Mouse (Mus musculus) megakaryocyte progenitor cell, adult 5-6 weeks (primary cell): ENCODE measurements around the gene Nck2. TPM values are rescaled to one million over a fixed set of nuclear protein-coding genes. Genes with fewer than 3 reads are reported as not detected.
"Not testable (repeated sequence)": the region's sequence is repeated elsewhere in the genome, so short reads cannot be mapped to it uniquely, and the experiment has no call there.

ENCODE experiments used
- ATAC-seq: replicated peaks from 2 replicates; pipeline ENCODE4 v1.8.0; 2016; ENCODE audit warnings: mild to moderate bottlenecking, moderate TSS enrichment, inconsistent platforms; ENCODE audit not compliant: poor library complexity
- total RNA-seq, 2 experiments: library from RNA; stranded (forward) in 1 of 2; stranded (reverse) in 1 of 2; fragments of 157-497, 149-512 nt in 1 of 2; fragments of 200-1000 nt in 1 of 2; gene quantifications; 2 replicates each; pipeline versions ENCODE4 v1.2.3 to v1.2.4; 2015 to 2017

Nck2 gene
- total RNA-seq, 2 experiments from 2014 or later = 9.8 to 15.8 TPM

- no peak for ATAC-seq
These were observed 86.1 kb downstream of the Nck2 start for GRCm38 (mm10) chr1:43530295-43531020.

GRCm38 (mm10) chr1:43531307-43531706, 86.9 kb downstream of the Nck2 start:
- no peak for ATAC-seq

DNA sequence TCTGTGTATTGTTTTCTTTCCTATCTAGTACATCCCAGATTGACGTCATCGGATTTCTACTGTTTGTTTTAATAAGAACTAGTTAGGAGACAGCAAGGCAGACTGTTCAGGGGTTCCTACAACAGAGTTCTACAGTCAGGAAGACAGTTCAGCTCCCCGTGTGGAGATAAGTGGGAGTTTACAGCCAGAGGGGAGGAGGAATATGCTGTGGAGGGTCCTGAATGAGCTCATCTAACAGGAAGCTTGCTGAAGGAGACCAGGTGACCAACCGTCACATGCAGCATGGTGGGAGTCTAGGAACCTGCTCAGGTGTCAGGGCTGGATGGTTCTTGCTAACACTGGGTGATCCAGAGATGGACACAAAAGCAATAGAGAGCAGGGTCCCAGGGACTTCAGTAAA, 87.9 kb downstream of the Nck2 start:
- ATAC-seq = no peak

DNA sequence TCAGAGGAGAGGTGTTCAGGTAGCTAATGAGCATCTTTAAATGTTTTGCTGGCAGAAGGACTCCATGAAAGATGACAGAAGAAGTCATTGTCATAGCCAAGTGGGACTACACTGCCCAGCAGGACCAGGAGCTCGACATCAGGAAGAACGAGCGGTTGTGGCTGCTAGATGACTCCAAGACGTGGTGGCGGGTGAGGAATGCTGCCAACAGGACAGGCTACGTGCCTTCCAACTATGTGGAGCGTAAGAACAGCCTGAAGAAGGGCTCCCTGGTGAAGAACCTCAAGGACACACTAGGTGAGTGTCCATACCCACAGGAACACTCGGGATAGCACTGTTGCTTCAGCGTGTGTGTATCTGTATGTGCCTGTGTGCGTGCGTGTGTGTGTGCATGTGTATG, 89.1 kb downstream of the Nck2 start:
- not testable (repeated sequence) for ATAC-seq

DNA sequence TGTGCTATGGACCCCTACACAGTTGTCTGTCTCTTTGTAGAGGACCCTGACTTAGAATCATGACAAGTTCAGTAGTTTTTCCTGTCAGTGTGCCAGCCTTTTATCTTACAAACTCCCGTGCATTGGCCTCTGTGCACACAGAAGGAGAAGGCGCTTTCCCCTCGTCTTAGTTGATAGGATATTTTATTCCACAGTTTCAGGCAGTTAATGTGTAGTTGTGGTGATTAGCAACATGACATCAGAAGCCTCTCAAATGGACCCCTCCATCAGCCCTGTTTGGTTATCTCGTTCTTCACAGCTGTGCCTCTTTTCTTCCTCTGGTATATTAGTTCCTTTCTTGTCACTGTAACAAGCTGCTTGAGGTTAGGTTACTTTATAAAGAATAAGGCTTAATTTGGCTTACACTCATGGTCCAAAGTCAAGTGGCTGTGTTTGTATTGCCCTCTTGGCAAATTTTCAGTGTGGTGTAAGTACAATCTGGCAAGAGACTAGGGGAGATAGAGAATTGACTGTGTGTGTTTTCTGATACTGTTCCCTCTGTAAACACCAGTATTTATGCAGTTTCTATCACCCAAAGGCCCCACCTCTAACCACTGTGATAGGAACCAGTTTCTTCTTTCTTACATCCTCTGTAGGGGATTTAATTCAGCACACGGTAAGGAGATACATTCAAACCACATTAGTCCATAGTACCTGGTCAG, 89.8 kb downstream of the Nck2 start:
- ATAC-seq = peak; percentile 66

DNA sequence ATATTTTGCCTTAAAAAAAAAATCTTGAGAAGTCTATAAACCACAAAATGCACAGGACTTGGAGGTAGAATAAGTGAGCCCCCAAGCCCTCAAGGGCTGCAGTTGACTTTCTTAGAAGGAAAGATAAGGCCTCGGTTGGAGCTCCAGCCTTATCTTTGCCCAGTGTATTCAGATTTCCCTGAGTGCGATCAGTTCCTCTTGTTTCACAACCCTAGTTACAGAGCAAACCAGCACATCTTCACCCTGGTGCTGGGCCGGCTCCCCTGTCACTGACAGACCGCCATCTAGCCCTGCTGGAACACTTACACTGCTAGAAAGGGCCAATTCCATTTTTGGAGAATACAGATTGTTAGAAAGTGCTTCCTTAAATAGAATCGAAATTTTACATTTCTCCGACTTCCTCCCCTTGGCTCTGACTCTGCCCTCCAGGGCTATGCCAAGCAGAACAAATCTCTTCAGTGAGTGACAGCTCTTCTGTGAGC, 91.2 kb downstream of the Nck2 start:
- ATAC-seq = peak; percentile 45

DNA sequence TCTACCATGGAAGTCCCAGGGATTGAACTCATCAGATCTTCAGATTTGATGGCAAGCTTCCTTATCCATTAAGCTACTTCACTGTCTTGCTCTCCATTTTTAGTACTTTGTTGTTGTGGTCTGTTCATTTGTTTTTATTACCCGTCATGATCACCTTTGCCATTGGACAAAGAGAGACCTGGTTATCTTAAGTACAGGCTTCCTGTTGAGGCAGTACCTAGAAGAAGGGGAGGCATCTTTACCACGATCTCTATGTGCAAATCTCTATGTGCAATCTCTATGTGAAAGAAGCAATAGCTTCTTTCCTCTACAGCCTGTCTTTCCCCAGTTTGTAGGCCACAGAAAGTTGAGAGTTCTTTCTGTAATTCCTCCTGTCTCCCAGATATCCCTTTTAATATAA, 91.9 kb downstream of the Nck2 start:
- no peak for ATAC-seq

GRCm38 (mm10) chr1:43537021-43537420, 92.6 kb downstream of the Nck2 start:
- ATAC-seq = no peak

DNA sequence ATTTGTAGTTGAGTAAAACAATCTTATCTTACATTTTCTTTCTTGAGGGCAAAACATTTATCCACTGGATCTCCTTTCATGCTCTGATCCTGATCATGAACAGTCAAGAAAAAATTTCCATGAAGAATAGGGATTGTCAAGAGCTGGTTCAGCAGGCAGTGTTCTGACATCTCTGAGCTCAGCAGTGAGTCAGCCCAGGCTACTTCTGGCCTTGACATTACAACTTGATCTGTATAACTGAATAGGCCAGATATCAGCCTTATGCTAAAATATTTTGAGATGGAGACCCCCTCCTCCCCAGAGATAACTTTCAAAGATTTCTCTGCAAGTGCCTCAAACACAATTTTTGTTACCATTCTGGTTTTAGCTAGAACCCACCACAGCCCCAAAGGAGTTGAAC, 93.1 kb downstream of the Nck2 start:
- no peak for ATAC-seq

DNA sequence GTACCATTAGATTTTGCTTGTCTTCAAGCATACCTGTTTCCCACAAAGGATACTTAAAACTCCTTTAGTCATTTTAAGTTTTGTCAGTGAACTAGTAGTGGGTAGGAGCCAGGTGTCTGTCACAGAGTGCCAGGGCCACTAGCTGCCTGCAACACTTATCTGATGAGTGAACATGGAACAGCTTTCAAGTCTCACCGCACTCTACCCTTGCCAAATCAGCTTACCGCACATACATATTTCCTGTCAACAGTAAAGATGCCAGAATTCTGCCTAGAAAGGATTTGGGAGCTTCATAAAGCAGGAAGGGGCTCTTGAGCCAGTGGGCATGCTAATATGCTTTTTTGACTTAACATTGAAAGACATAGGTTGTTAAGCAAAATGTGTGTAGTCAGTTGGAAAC, 94.3 kb downstream of the Nck2 start:
- ATAC-seq = peak; percentile 41

DNA sequence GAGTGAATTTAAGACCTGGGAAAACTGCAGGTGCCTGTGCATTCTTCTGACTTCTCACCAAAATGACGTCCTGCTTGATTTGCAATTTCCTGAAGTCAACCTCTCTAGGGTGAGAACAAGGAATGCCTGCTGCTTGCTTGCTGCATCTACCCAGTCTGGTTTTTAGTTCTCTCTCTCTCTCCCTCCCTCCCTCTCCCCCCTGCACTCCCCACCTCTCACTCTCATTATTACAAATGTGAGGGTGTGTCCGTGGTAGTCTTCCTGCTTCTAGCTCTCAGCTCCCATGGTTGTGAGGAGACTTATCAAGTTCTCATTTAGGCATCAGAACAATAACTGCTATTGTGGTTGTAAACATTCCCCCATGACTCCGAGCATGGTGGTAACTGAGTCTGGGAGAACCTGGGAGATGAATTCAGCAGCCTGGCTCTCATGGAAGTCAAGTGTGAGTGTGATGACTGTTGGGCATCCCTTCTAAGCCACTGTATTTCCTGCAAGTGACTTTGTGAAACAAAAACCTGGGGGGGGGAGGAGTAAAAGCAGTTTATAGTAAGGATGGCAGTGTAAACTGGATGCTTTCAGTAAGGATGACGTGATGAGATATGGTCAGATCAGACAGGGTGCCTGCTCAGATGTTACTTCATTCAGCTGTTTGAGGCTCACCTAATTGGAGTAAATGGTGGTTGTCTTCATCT, 95.5 kb downstream of the Nck2 start:
- ATAC-seq = no peak

GRCm38 (mm10) chr1:43542339-43542738, 98.0 kb downstream of the Nck2 start:
- peak; percentile 48 for ATAC-seq

DNA sequence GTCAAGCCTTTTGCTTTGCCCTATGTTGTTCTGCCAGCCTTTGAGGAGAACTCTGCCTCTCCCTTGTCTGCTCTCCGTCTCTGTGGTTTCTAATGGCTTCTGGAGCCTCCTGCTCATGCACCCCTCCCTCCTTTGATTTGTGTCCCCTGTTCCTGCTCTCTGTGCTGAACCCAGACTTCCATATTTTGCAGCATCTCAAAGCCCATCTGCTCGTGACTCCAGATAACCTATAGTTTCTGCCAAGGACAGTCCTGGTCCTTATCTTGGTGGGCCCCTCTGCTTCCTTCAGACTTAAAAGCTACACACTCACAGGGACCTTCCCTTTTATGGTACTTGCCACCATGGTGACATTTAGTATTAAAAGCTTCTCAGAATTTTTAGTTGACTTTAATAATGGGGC, 103.3 kb downstream of the Nck2 start:
- ATAC-seq = peak; percentile 87

GRCm38 (mm10) chr1:43548749-43549148, 104.4 kb downstream of the Nck2 start:
- no peak for ATAC-seq

- no peak for ATAC-seq
These were observed 106.1 kb downstream of the Nck2 start for GRCm38 (mm10) chr1:43550525-43550924.

DNA sequence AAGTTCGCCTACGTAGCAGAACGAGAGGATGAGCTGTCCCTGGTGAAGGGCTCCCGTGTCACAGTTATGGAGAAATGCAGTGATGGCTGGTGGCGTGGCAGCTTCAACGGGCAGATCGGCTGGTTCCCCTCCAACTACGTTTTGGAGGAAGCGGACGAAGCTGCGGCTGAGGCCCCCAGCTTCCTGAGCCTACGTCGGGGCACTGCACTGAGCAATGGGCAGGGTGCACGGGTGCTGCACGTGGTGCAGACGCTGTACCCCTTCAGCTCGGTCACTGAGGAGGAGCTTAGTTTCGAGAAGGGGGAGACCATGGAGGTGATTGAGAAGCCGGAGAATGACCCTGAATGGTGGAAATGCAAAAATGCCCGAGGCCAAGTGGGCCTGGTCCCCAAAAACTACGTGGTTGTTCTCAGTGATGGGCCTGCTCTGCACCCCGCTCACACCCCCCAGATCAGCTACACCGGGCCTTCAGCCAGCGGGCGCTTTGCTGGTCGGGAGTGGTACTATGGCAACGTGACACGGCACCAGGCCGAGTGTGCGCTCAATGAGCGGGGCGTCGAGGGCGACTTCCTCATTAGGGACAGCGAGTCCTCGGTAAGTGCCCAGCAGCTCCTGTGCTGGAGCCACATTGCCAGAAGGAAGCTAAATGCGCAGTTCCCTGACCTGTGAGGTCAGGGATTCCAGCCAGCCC, 109.8 kb downstream of the Nck2 start:
- peak; percentile 70 for ATAC-seq

DNA sequence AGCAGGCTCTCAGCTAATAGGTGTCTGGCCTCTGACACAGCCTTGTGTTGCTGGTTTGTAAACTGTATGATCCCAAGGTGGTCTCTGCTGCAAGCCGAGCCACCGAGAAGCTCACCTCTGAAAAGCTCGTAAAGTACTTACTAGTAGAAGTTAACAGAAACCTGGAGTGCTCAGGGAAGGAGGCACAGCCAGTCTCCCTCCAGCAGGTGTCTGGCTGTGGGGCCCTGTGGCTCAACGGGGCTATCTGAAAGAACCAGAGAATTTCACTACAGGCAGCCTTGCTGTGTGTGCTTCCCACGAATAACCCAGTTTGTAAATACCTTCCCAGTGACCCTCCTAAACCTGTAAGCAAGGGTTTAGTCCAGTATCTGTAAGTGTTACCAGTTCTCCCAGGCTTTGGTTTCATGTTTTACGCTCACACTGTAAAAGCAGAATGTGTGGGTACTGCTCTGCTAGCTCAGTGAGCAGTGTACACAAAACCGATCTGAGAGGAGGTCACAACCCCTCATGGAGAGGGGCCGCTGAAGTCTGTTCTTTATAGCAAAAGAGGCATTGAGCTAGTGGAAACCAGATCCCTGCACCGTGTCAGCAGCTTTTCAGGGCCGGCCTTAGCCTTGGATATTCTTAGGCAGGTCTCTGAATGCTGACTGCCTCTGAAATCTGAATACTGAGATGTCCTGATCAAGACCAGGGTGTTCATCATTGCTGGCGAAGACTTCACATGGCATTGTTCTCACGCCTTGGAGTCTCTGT, 111.0 kb downstream of the Nck2 start:
- ATAC-seq = no peak

- no peak for ATAC-seq
These were observed 114.0 kb downstream of the Nck2 start for GRCm38 (mm10) chr1:43558329-43558728.

DNA sequence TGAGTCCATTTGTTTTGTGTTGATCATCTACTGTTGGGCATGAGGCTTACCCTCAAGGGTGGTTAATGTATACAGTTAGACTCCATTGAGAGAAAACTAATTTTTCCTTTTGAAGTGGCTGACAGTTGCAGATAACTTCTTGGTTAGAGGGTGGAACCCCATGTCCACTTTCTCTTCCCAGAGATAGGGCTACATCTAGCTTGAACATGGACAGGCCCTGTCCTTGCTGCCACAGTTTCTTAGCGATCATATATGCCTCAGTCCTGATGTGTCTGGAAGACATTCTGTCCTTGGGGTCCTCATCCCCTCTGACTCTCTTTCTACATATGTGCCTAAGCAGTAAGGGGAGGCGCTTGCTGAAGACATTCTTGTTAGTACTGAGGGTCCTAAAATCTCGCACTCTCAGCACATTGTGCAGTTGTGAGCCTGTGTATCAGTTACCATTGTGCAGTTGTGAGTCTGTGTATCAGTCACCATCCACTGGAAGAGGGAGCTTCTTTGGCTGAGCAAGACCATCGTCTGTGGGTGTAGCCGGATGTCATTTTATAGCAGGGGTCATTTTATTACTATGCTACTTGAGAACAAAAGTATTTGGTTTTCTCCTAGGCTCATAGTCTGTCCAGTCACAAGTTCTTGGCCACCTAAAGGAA, 114.8 kb downstream of the Nck2 start:
- ATAC-seq = peak; percentile 6; the same call in 1 of the 2 replicates

- ATAC-seq = peak; percentile 11; the same call in 1 of the 2 replicates
These were observed 116.7 kb downstream of the Nck2 start for GRCm38 (mm10) chr1:43561085-43561484.
